In genomic region chr10:43173828-43174325, GRCm38 (mm10) we compare ENCODE assay signal across 8 mouse cellular contexts. TPM values are rescaled to one million over a fixed set of nuclear protein-coding genes. Genes with fewer than 3 reads are reported as not detected.
DNase-seq lines count a peak whose midpoint lies in the region; ATAC-seq and TF ChIP-seq lines count a peak whose summit lies in the region.

No protein-coding gene starts in this region.

- peaks cover 14% of the 10 kb centered on the region for H3K4me1 ChIP-seq in lung, embryonic 16.5 days (replicated peaks; ENCODE audit: control insufficient read depth, insufficient read depth, low read length)
- no peaks in the 10 kb centered on the region for H3K4me1 ChIP-seq in brown adipose tissue, adult 24 weeks (ENCODE audit: control insufficient read depth, insufficient read depth, insufficient read length, low read length)
- H3K4me1 ChIP-seq in heart, embryonic 13.5 days: peaks cover 43% of the 10 kb centered on the region
- peaks cover 12% of the 10 kb centered on the region for H3K4me1 ChIP-seq in limb, embryonic 11.5 days (ENCODE audit: control insufficient read depth, insufficient read depth, low read length)
- peaks cover 7% of the 10 kb centered on the region; the same call in 1 of the 2 replicates for H3K4me1 ChIP-seq in olfactory bulb, adult 2 months (ENCODE audit: control insufficient read depth, insufficient read depth, low read length)

- no peak for ATAC-seq in lung, embryonic 16.5 days (ENCODE audit: low read depth)
- no peak for ATAC-seq in heart, embryonic 13.5 days (ENCODE audit: extremely low read depth, insufficient number of reproducible peaks, low FRiP score, low TSS enrichment)
- peak; percentile 65; the same call in 1 of the 2 replicates for ATAC-seq in limb, embryonic 11.5 days (ENCODE audit: insufficient number of reproducible peaks, low FRiP score, low TSS enrichment, low read depth)

- TF ChIP-seq CTCF in olfactory bulb, adult 2 months (IDR thresholded peaks at IDR 0.05; ENCODE audit: insufficient read depth, low read depth, low read length): no peak

- WGBS in lung, embryonic 16.5 days: 0% methylated on average over 34 of the region's 38 CpGs
- 0% methylated on average over 37 of the region's 38 CpGs for WGBS in heart, embryonic 13.5 days
- WGBS in limb, embryonic 11.5 days: under 1% methylated on average over 36 of the region's 38 CpGs
- WGBS in olfactory bulb, adult 2 months: under 1% methylated on average over 34 of the region's 38 CpGs

- peak overlapping the region; percentile 99 for H3K4me2 ChIP-seq in lung, embryonic 16.5 days (ENCODE audit: low read depth, low read length)
- H3K4me2 ChIP-seq in heart, embryonic 13.5 days: peak overlapping the region; percentile 93
- H3K4me2 ChIP-seq in limb, embryonic 11.5 days (ENCODE audit: low read depth, severe bottlenecking): peak overlapping the region; percentile 96

- no peak overlapping the region for H3K27ac ChIP-seq in lung, embryonic 16.5 days (ENCODE audit: low read length)
- no peak overlapping the region for H3K27ac ChIP-seq in brown adipose tissue, adult 24 weeks (replicated peaks; ENCODE audit: low read depth, low read length)
- peak overlapping the region; percentile 63 for H3K27ac ChIP-seq in heart, embryonic 13.5 days (replicated peaks)
- 0 out of 2 replicates have a peak overlapping the region, but pooled peaks have one; percentile 24 for H3K27ac ChIP-seq in limb, embryonic 11.5 days (replicated peaks; ENCODE audit: low read depth, low read length)
- H3K27ac ChIP-seq in olfactory bulb, adult 2 months (ENCODE audit: insufficient read depth, low read depth, low read length): peak overlapping the region; percentile 9

- H3K27me3 ChIP-seq in lung, embryonic 16.5 days (ENCODE audit: control insufficient read depth, insufficient read depth, low read depth, low read length): peaks cover 56% of the 10 kb centered on the region
- peaks cover 42% of the 10 kb centered on the region for H3K27me3 ChIP-seq in heart, embryonic 13.5 days (replicated peaks)
- H3K27me3 ChIP-seq in limb, embryonic 11.5 days (ENCODE audit: control insufficient read depth, insufficient read depth, low read length): peaks cover 8% of the 10 kb centered on the region

- H3K36me3 ChIP-seq in lung, embryonic 16.5 days (ENCODE audit: control insufficient read depth, insufficient read depth, low read length): no peaks in the 10 kb centered on the region
- no peaks in the 10 kb centered on the region for H3K36me3 ChIP-seq in heart, embryonic 13.5 days
- no peaks in the 10 kb centered on the region for H3K36me3 ChIP-seq in limb, embryonic 11.5 days (ENCODE audit: control insufficient read depth, insufficient read depth, low read length)

- peak overlapping the region; percentile 74 for H3K4me3 ChIP-seq in lung, embryonic 16.5 days (ENCODE audit: low read length)
- peak overlapping the region; percentile 61 for H3K4me3 ChIP-seq in brown adipose tissue, adult 24 weeks (ENCODE audit: insufficient read depth, low read depth, low read length)
- H3K4me3 ChIP-seq in heart, embryonic 13.5 days: peak overlapping the region; percentile 90
- peak overlapping the region; percentile 77 for H3K4me3 ChIP-seq in limb, embryonic 11.5 days (ENCODE audit: low read depth, low read length)
- H3K4me3 ChIP-seq in olfactory bulb, adult 2 months (ENCODE audit: insufficient read depth, low read depth, low read length): peak overlapping the region; percentile 96

- H3K9ac ChIP-seq in lung, embryonic 16.5 days (ENCODE audit: low read length): peak overlapping the region; percentile 67
- peak overlapping the region; percentile 91 for H3K9ac ChIP-seq in heart, embryonic 13.5 days
- peak overlapping the region; percentile 83 for H3K9ac ChIP-seq in limb, embryonic 11.5 days (ENCODE audit: low read length)

- no peak for DNase-seq in lung, postnatal 14 days
- peak; percentile 68 for DNase-seq in limb, embryonic 11.5 days (ENCODE audit: low spot score)
- no peak for DNase-seq in urinary bladder, adult 2 months (ENCODE audit: low spot score)
- DNase-seq in ovary, adult 18-20 months (ENCODE audit: low spot score): no peak

- TF ChIP-seq POLR2A in olfactory bulb, adult 2 months (IDR thresholded peaks at IDR 0.05; ENCODE audit: insufficient read depth, low read depth, low read length): no peak

- H3K9me3 ChIP-seq in lung, embryonic 16.5 days (ENCODE audit: control insufficient read depth, low read length): no peaks in the 10 kb centered on the region
- no peaks in the 10 kb centered on the region for H3K9me3 ChIP-seq in heart, embryonic 13.5 days
- no peaks in the 10 kb centered on the region for H3K9me3 ChIP-seq in limb, embryonic 11.5 days (ENCODE audit: control insufficient read depth, low read length)

RNA-seq across cellular contexts. Expression of gene Sobp, which starts 0.5 kb away (rescaled TPM):
- polyA plus RNA-seq in lung, embryonic 16.5 days (2015; fragmentation: Nextera tagmentation; extraction: Ambion mirVana): 0.29 and 0.31 TPM in 2 replicates
- polyA plus RNA-seq in brown adipose tissue, adult 24 weeks (2012; ENCODE audit: insufficient read depth, insufficient read length, missing spikeins): 0.54 and 0.95 TPM in 2 replicates
- polyA plus RNA-seq in heart, embryonic 13.5 days (2015; fragmentation: Nextera tagmentation; extraction: Ambion mirVana): 1.6 and 1.7 TPM in 2 replicates
- 3.2 and 3.9 TPM in 2 replicates for polyA plus RNA-seq in limb, embryonic 11.5 days (2014; fragmentation: Nextera tagmentation; extraction: Ambion mirVana)
- not detected in 2 replicates for polyA plus RNA-seq in olfactory bulb, adult 2 months (2012; ENCODE audit: insufficient read depth, insufficient read length, low replicate concordance, missing spikeins)
- polyA plus RNA-seq in urinary bladder, adult 2 months (2012; rRNA removed): 1.2 and 2.4 TPM in 2 replicates

RNA-seq across cellular contexts. Expression of gene 9030612E09Rik, which starts 0.6 kb away (rescaled TPM):
- polyA plus RNA-seq in lung, embryonic 16.5 days (2015; fragmentation: Nextera tagmentation; extraction: Ambion mirVana): 0.13 and 0.19 TPM in 2 replicates
- polyA plus RNA-seq in brown adipose tissue, adult 24 weeks (2012; ENCODE audit: insufficient read depth, insufficient read length, missing spikeins): not detected in 2 replicates
- 0.52 and 0.64 TPM in 2 replicates for polyA plus RNA-seq in heart, embryonic 13.5 days (2015; fragmentation: Nextera tagmentation; extraction: Ambion mirVana)
- 0.98 and 1.4 TPM in 2 replicates for polyA plus RNA-seq in limb, embryonic 11.5 days (2014; fragmentation: Nextera tagmentation; extraction: Ambion mirVana)
- polyA plus RNA-seq in olfactory bulb, adult 2 months (2012; ENCODE audit: insufficient read depth, insufficient read length, low replicate concordance, missing spikeins): not detected in 2 replicates
- 0.39 and 0.53 TPM in 2 replicates for polyA plus RNA-seq in urinary bladder, adult 2 months (2012; rRNA removed)

RNA-seq across cellular contexts. Expression of gene Pdss2, which starts 47.4 kb away (rescaled TPM):
- polyA plus RNA-seq in lung, embryonic 16.5 days (2015; fragmentation: Nextera tagmentation; extraction: Ambion mirVana): 9.7 and 10.0 TPM in 2 replicates
- 16.7 and 22.1 TPM in 2 replicates for polyA plus RNA-seq in brown adipose tissue, adult 24 weeks (2012; ENCODE audit: insufficient read depth, insufficient read length, missing spikeins)
- polyA plus RNA-seq in heart, embryonic 13.5 days (2015; fragmentation: Nextera tagmentation; extraction: Ambion mirVana): 9.7 and 11.4 TPM in 2 replicates
- 12.5 and 13.4 TPM in 2 replicates for polyA plus RNA-seq in limb, embryonic 11.5 days (2014; fragmentation: Nextera tagmentation; extraction: Ambion mirVana)
- polyA plus RNA-seq in olfactory bulb, adult 2 months (2012; ENCODE audit: insufficient read depth, insufficient read length, low replicate concordance, missing spikeins): not detected in 2 replicates
- 10.6 and 12.5 TPM in 2 replicates for polyA plus RNA-seq in urinary bladder, adult 2 months (2012; rRNA removed)

Comparison
In these comparisons a context has a peak if more than half of its experiments do, and no peak if none do; other contexts are left out.
1. H3K27ac ChIP-seq: peak in heart, embryonic 13.5 days (single experiment), limb, embryonic 11.5 days (single experiment) and olfactory bulb, adult 2 months (single experiment); none in lung, embryonic 16.5 days (single experiment) and brown adipose tissue, adult 24 weeks (single experiment).
2. RNA of gene Pdss2, which starts 47.4 kb away (polyA plus RNA-seq): 16.7 to 22.1 TPM in brown adipose tissue, adult 24 weeks, 12.5 to 13.4 TPM in limb, embryonic 11.5 days, 10.6 to 12.5 TPM in urinary bladder, adult 2 months, 9.7 to 10.0 TPM in lung, embryonic 16.5 days and 9.7 to 11.4 TPM in heart, embryonic 13.5 days; not detected in olfactory bulb, adult 2 months; every median in the first group is over 10 times any median in the second.
3. Peak in every context shown above with its lines, with median percentiles within 50 percentile points of each other: H3K4me2 ChIP-seq, H3K4me3 ChIP-seq and H3K9ac ChIP-seq.